9 mouse cellular contexts compared by ENCODE assay signal in genomic region chr7:48876526-48876925, GRCm38 (mm10). TPM values are rescaled to one million over a fixed set of nuclear protein-coding genes. Genes with fewer than 3 reads are reported as not detected.
A peak's percentile ranks its signal among the peaks of the same experiment; 100 is the strongest.
DNase-seq lines count a peak whose midpoint lies in the region; ATAC-seq and TF ChIP-seq lines count a peak whose summit lies in the region.
"Had no signal": no experiment of that assay in that cellular context is flagged by ENCODE, and none has a peak within 500 bp of the region (broad histone marks: within the 10 kb centered on the region; RNA-seq: fewer than 3 reads in every experiment).

No protein-coding gene starts in this region.

- in situ Hi-C loops in CH12.LX (cut with MboI; ENCODE audit: low pct_ligation_motif_present, low pct_unique_long_range_greater_than_20kb, low sequenced_read_pairs) = loop anchor here (5.0 kb wide), 1 partner anchor 119 kb away; no protein-coding TSS in a partner anchor

- TF ChIP-seq CTCF in CH12.LX (conservative IDR thresholded peaks at IDR 0.05 in 1 of 2, IDR thresholded peaks at IDR 0.05 in 1 of 2; ENCODE audit: low read depth in 2 of 2, low read length in 2 of 2) = peak; percentile 66 to 80
- peak; percentile 40 for TF ChIP-seq CTCF in bone marrow, adult 2 months (IDR thresholded peaks at IDR 0.05; ENCODE audit: control insufficient read depth, insufficient read depth, low read length)
- TF ChIP-seq CTCF in layer of hippocampus, adult 2 months (conservative IDR thresholded peaks at IDR 0.05) = peak; percentile 96
- TF ChIP-seq CTCF in midbrain, postnatal 0 days (IDR thresholded peaks at IDR 0.05) = peak; percentile 86

- 69% methylated on average over 4 of the region's 4 CpGs for WGBS in hindbrain, embryonic 14.5 days
- WGBS in hindbrain, embryonic 16.5 days = 74% methylated on average over 4 of the region's 4 CpGs
- WGBS in bone marrow, adult 2 months = 57% methylated on average over 4 of the region's 4 CpGs
- WGBS in embryonic facial prominence, embryonic 10.5 days = 77% methylated on average over 4 of the region's 4 CpGs
- WGBS in midbrain, postnatal 0 days = 71% methylated on average over 4 of the region's 4 CpGs

- H3K79me2 ChIP-seq in CH12.LX (replicated peaks; ENCODE audit: control insufficient read depth, extremely low read depth, insufficient read depth, poor library complexity, severe bottlenecking) = no peaks in the 10 kb centered on the region; the same call in 1 of the 2 replicates

- DNase-seq in hindbrain, embryonic 14.5 days (ENCODE audit: low spot score) = peak; percentile 77
- peak; percentile 63 for DNase-seq in CH12.LX (ENCODE audit: extremely low read depth)
- peak; percentile 49 for DNase-seq in embryonic facial prominence, embryonic 10.5 days (ENCODE audit: low spot score)
- DNase-seq in layer of hippocampus, adult 2 months (ENCODE audit: low spot score in 2 of 2) = peak; percentile 73 to 76
- peak; percentile 80 for DNase-seq in midbrain, postnatal 0 days (ENCODE audit: low spot score)
- DNase-seq in ovary, postnatal 10 days (ENCODE audit: low spot score) = no peak

- H3K36me3 ChIP-seq in hindbrain, embryonic 14.5 days (replicated peaks; ENCODE audit: control insufficient read depth, insufficient read depth) = 0 out of 2 replicates have a peak, but pooled peaks cover 3% of the 10 kb centered on the region
- no peaks in the 10 kb centered on the region for H3K36me3 ChIP-seq in hindbrain, embryonic 16.5 days (ENCODE audit: control insufficient read depth, insufficient read depth, low read length)
- H3K36me3 ChIP-seq in CH12.LX (replicated peaks in 1 of 2; ENCODE audit: control insufficient read depth in 1 of 2, insufficient read depth in 1 of 2, low read length in 1 of 2) = peaks cover 41 to 64% of the 10 kb centered on the region in 2 experiments
- peaks cover 76% of the 10 kb centered on the region for H3K36me3 ChIP-seq in embryonic facial prominence, embryonic 10.5 days (replicated peaks)
- no peaks in the 10 kb centered on the region for H3K36me3 ChIP-seq in midbrain, postnatal 0 days (ENCODE audit: insufficient read depth, low read length)

- TF ChIP-seq EP300 in CH12.LX (IDR thresholded peaks at IDR 0.05; ENCODE audit: low read length) = no peak

- no peaks in the 10 kb centered on the region for H3K9me3 ChIP-seq in hindbrain, embryonic 14.5 days (ENCODE audit: control insufficient read depth, low read length)
- no peaks in the 10 kb centered on the region for H3K9me3 ChIP-seq in hindbrain, embryonic 16.5 days (ENCODE audit: control insufficient read depth, low read length)
- no peaks in the 10 kb centered on the region for H3K9me3 ChIP-seq in CH12.LX (replicated peaks; ENCODE audit: low read length)
- H3K9me3 ChIP-seq in embryonic facial prominence, embryonic 10.5 days = no peaks in the 10 kb centered on the region
- no peaks in the 10 kb centered on the region for H3K9me3 ChIP-seq in midbrain, postnatal 0 days (ENCODE audit: low read length)
- H3K9me3 ChIP-seq: midbrain, embryonic 12.5 days had no signal

- peak; percentile 51 for TF ChIP-seq RAD21 in CH12.LX (IDR thresholded peaks at IDR 0.05; ENCODE audit: low read depth, low read length)

- dilution Hi-C loops in CH12.LX (cut with MboI; ENCODE audit: extremely low pct_ligation_motif_present, extremely low pct_unique_long_range_greater_than_20kb, low sequenced_read_pairs) = no loop called here

- no peaks in the 10 kb centered on the region; the same call in 1 of the 2 replicates for H3K27me3 ChIP-seq in hindbrain, embryonic 14.5 days (ENCODE audit: control insufficient read depth, insufficient read depth, low read length)
- H3K27me3 ChIP-seq in hindbrain, embryonic 16.5 days (replicated peaks; ENCODE audit: control insufficient read depth, insufficient read depth, low read length) = peaks cover 2% of the 10 kb centered on the region; the same call in 1 of the 2 replicates
- no peaks in the 10 kb centered on the region for H3K27me3 ChIP-seq in CH12.LX (replicated peaks)
- H3K27me3 ChIP-seq in embryonic facial prominence, embryonic 10.5 days (replicated peaks; ENCODE audit: low read depth, poor library complexity, severe bottlenecking) = no peaks in the 10 kb centered on the region
- H3K27me3 ChIP-seq in midbrain, postnatal 0 days (ENCODE audit: insufficient read depth, low read length) = no peaks in the 10 kb centered on the region

- H3K9ac ChIP-seq in hindbrain, embryonic 14.5 days = no peak overlapping the region
- no peak overlapping the region for H3K9ac ChIP-seq in hindbrain, embryonic 16.5 days (ENCODE audit: low read depth, low read length)
- no peak overlapping the region for H3K9ac ChIP-seq in CH12.LX (ENCODE audit: insufficient read depth, low read depth)
- H3K9ac ChIP-seq in midbrain, postnatal 0 days (replicated peaks; ENCODE audit: low read length, poor library complexity, severe bottlenecking) = no peak overlapping the region
- H3K9ac ChIP-seq: midbrain, embryonic 12.5 days had no signal

- no peak for ATAC-seq in hindbrain, embryonic 14.5 days (ENCODE audit: low FRiP score)
- ATAC-seq in hindbrain, embryonic 16.5 days = no peak
- no peak for ATAC-seq in midbrain, postnatal 0 days (ENCODE audit: low FRiP score)

- H3K27ac ChIP-seq in hindbrain, embryonic 14.5 days = no peak overlapping the region
- H3K27ac ChIP-seq in hindbrain, embryonic 16.5 days (ENCODE audit: low read depth, low read length) = no peak overlapping the region
- no peak overlapping the region for H3K27ac ChIP-seq in CH12.LX (ENCODE audit: insufficient read depth, low read depth)
- H3K27ac ChIP-seq in bone marrow, adult 2 months (ENCODE audit: control insufficient read depth, insufficient read depth, low read depth, low read length, poor library complexity) = no peak overlapping the region
- no peak overlapping the region for H3K27ac ChIP-seq in embryonic facial prominence, embryonic 10.5 days (replicated peaks)
- no peak overlapping the region for H3K27ac ChIP-seq in layer of hippocampus, adult 2 months
- no peak overlapping the region for H3K27ac ChIP-seq in midbrain, postnatal 0 days (ENCODE audit: low read depth, low read length)
- H3K27ac ChIP-seq: midbrain, embryonic 12.5 days had no signal

- H3K4me1 ChIP-seq in hindbrain, embryonic 14.5 days (replicated peaks; ENCODE audit: control insufficient read depth, insufficient read depth, low read length) = peaks cover 5% of the 10 kb centered on the region; the same call in 1 of the 2 replicates
- peaks cover 3% of the 10 kb centered on the region for H3K4me1 ChIP-seq in hindbrain, embryonic 16.5 days (ENCODE audit: control insufficient read depth, insufficient read depth, low read depth, low read length)
- H3K4me1 ChIP-seq in CH12.LX (ENCODE audit: control insufficient read depth in 1 of 2, insufficient read depth in 2 of 2) = peaks cover 2 to 8% of the 10 kb centered on the region in 2 experiments; a peak in 3 of 4 replicates
- no peaks in the 10 kb centered on the region for H3K4me1 ChIP-seq in bone marrow, adult 2 months (ENCODE audit: control insufficient read depth, insufficient read depth, low read length)
- H3K4me1 ChIP-seq in embryonic facial prominence, embryonic 10.5 days = peaks cover 9% of the 10 kb centered on the region
- H3K4me1 ChIP-seq in midbrain, postnatal 0 days (ENCODE audit: insufficient read depth, low read length) = 0 out of 2 replicates have a peak, but pooled peaks cover 2% of the 10 kb centered on the region

- no peak overlapping the region for H3K4me3 ChIP-seq in hindbrain, embryonic 14.5 days (replicated peaks; ENCODE audit: low read length)
- no peak overlapping the region for H3K4me3 ChIP-seq in hindbrain, embryonic 16.5 days (ENCODE audit: low read length)
- H3K4me3 ChIP-seq in CH12.LX (replicated peaks in 1 of 3; ENCODE audit: low read depth in 2 of 3, low read length in 2 of 3, poor library complexity in 1 of 3) = no peak overlapping the region
- H3K4me3 ChIP-seq in bone marrow, adult 2 months (replicated peaks; ENCODE audit: control insufficient read depth, low read depth, low read length) = no peak overlapping the region
- H3K4me3 ChIP-seq in embryonic facial prominence, embryonic 10.5 days = no peak overlapping the region
- no peak overlapping the region for H3K4me3 ChIP-seq in layer of hippocampus, adult 2 months
- H3K4me3 ChIP-seq in midbrain, postnatal 0 days (ENCODE audit: low read depth, low read length) = no peak overlapping the region
- H3K4me3 ChIP-seq: midbrain, embryonic 12.5 days had no signal

- TF ChIP-seq POLR2A in CH12.LX (IDR thresholded peaks at IDR 0.05; ENCODE audit: low read depth, low read length) = no peak
- TF ChIP-seq POLR2A in bone marrow, adult 2 months (IDR thresholded peaks at IDR 0.05; ENCODE audit: borderline replicate concordance, control insufficient read depth, low read depth, low read length) = no peak

- H3K4me2 ChIP-seq in hindbrain, embryonic 14.5 days (replicated peaks) = no peak overlapping the region
- no peak overlapping the region for H3K4me2 ChIP-seq in hindbrain, embryonic 16.5 days (ENCODE audit: low read length)
- 0 out of 2 replicates have a peak overlapping the region, but pooled peaks have one; percentile 37 for H3K4me2 ChIP-seq in CH12.LX (ENCODE audit: insufficient read depth, low read depth, poor library complexity, severe bottlenecking)
- H3K4me2 ChIP-seq in midbrain, postnatal 0 days (ENCODE audit: low read depth, low read length, poor library complexity, severe bottlenecking) = no peak overlapping the region
- H3K4me2 ChIP-seq: midbrain, embryonic 12.5 days had no signal

RNA-seq across cellular contexts. Expression of gene E2f8, which starts 4.9 kb away (rescaled TPM):
- 2.4 and 2.7 TPM in 2 replicates for polyA plus RNA-seq in hindbrain, embryonic 14.5 days (2014; fragmentation: Nextera tagmentation; extraction: Ambion mirVana)
- 2.5 and 3.7 TPM in 2 replicates for polyA plus RNA-seq in hindbrain, embryonic 16.5 days (2015; fragmentation: Nextera tagmentation; extraction: Ambion mirVana)
- total RNA-seq in CH12.LX (2012; rRNA removed) (3.8 and 5.3 TPM in 2 replicates), CH12.LX (2014; rRNA removed) (2.4 and 2.6 TPM in 2 replicates)
- polyA plus RNA-seq in CH12.LX (2012; ENCODE audit: insufficient read length, low read depth) = 14.1 and 17.1 TPM in 2 replicates
- 36.3 and 38.6 TPM in 2 replicates for polyA plus RNA-seq in bone marrow, adult 2 months (2011; ENCODE audit: insufficient read depth, insufficient read length, low replicate concordance, missing spikeins)
- 15.7 and 16.8 TPM in 2 replicates for polyA plus RNA-seq in embryonic facial prominence, embryonic 10.5 days (2016; fragmentation: Nextera tagmentation; extraction: Ambion mirVana)
- under 1 TPM; 0.25 to 0.49 TPM for total RNA-seq in layer of hippocampus, adult 2 months (2021)
- 1.0 and 1.8 TPM in 2 replicates for total RNA-seq in midbrain, postnatal 0 days (2014; rRNA removed)
- polyA plus RNA-seq in midbrain, postnatal 0 days (2015; fragmentation: Nextera tagmentation; extraction: Ambion mirVana) = 0.53 and 0.70 TPM in 2 replicates

RNA-seq across cellular contexts. Expression of gene Csrp3, which starts 28.7 kb away (rescaled TPM):
- polyA plus RNA-seq in hindbrain, embryonic 14.5 days (2014; fragmentation: Nextera tagmentation; extraction: Ambion mirVana) = not detected in 2 replicates
- 0.24 and 7.3 TPM in 2 replicates for polyA plus RNA-seq in hindbrain, embryonic 16.5 days (2015; fragmentation: Nextera tagmentation; extraction: Ambion mirVana)
- total RNA-seq in CH12.LX (2012; rRNA removed) = 1.4 and 1.7 TPM in 2 replicates
- total RNA-seq in CH12.LX (2014; rRNA removed) = 2.3 and 2.5 TPM in 2 replicates
- polyA plus RNA-seq in CH12.LX (2012; ENCODE audit: insufficient read length, low read depth) = 0.29 TPM in 1 of 2 replicates, not detected in the other
- 3.0 and 5.3 TPM in 2 replicates for polyA plus RNA-seq in bone marrow, adult 2 months (2011; ENCODE audit: insufficient read depth, insufficient read length, low replicate concordance, missing spikeins)
- 0.57 and 1.1 TPM in 2 replicates for polyA plus RNA-seq in embryonic facial prominence, embryonic 10.5 days (2016; fragmentation: Nextera tagmentation; extraction: Ambion mirVana)
- not detected for total RNA-seq in layer of hippocampus, adult 2 months (2021)
- 0.42 TPM in 1 of 2 replicates, not detected in the other for total RNA-seq in midbrain, postnatal 0 days (2014; rRNA removed)
- polyA plus RNA-seq in midbrain, postnatal 0 days (2015; fragmentation: Nextera tagmentation; extraction: Ambion mirVana) = 0.20 and 0.23 TPM in 2 replicates

RNA-seq across cellular contexts. Expression of gene Nav2, which starts 32.0 kb away (rescaled TPM):
- 19.5 and 28.2 TPM in 2 replicates for polyA plus RNA-seq in hindbrain, embryonic 14.5 days (2014; fragmentation: Nextera tagmentation; extraction: Ambion mirVana)
- polyA plus RNA-seq in hindbrain, embryonic 16.5 days (2015; fragmentation: Nextera tagmentation; extraction: Ambion mirVana) = 23.0 and 27.9 TPM in 2 replicates
- total RNA-seq in CH12.LX (2012; rRNA removed) (under 0.01 TPM in 1 of 2 replicates, not detected in the other), CH12.LX (2014; rRNA removed) (not detected in 2 replicates)
- 0.16 TPM in 1 of 2 replicates, not detected in the other for polyA plus RNA-seq in CH12.LX (2012; ENCODE audit: insufficient read length, low read depth)
- polyA plus RNA-seq in bone marrow, adult 2 months (2011; ENCODE audit: insufficient read depth, insufficient read length, low replicate concordance, missing spikeins) = 6.9 and 8.5 TPM in 2 replicates
- polyA plus RNA-seq in embryonic facial prominence, embryonic 10.5 days (2016; fragmentation: Nextera tagmentation; extraction: Ambion mirVana) = 11.5 and 13.2 TPM in 2 replicates
- total RNA-seq in layer of hippocampus, adult 2 months (2021) = 100 to 1,000 TPM in 1 of 2 experiments, 10 to 100 TPM in 1; 84.8 to 106 TPM
- total RNA-seq in midbrain, postnatal 0 days (2014; rRNA removed) = 53.8 and 67.5 TPM in 2 replicates
- 12.4 and 18.3 TPM in 2 replicates for polyA plus RNA-seq in midbrain, postnatal 0 days (2015; fragmentation: Nextera tagmentation; extraction: Ambion mirVana)

Comparison
In these comparisons a context has a peak if more than half of its experiments do, and no peak if none do; other contexts are left out.
1. CTCF ChIP-seq: peak in every context shown above with its lines; median percentile 96 in layer of hippocampus, adult 2 months; 86 in midbrain, postnatal 0 days; 73 in CH12.LX; 40 in bone marrow, adult 2 months.